Mouse (Mus musculus) gastrocnemius, adult 8-10 months (tissue): ENCODE data around the gene Vmn2r104. TPM values are rescaled to one million over a fixed set of nuclear protein-coding genes. Genes with fewer than 3 reads are reported as not detected.

Experiments used
- DNase-seq, 2 experiments: peaks; one replicate each; pipeline ENCODE4 v3.0.0; 2022; ENCODE audit warnings: low spot score in 2 of 2
- total RNA-seq, 4 experiments: library from RNA; stranded (reverse); gene quantifications; 2 replicates each; pipeline ENCODE4 v1.2.4; 2022

Gene Vmn2r104
- total RNA-seq, result not detected

- no peak for DNase-seq
Observed at GRCm38 (mm10) chr17:20048236-20048635, at the start of gene Vmn2r104. Gene Vmn2r104, minus strand, starts transcription at chr17:20048336.

GRCm38 (mm10) chr17:20074090-20074489 lies 26.0 kb upstream of the Vmn2r104 start:
- no peak for DNase-seq

DNA sequence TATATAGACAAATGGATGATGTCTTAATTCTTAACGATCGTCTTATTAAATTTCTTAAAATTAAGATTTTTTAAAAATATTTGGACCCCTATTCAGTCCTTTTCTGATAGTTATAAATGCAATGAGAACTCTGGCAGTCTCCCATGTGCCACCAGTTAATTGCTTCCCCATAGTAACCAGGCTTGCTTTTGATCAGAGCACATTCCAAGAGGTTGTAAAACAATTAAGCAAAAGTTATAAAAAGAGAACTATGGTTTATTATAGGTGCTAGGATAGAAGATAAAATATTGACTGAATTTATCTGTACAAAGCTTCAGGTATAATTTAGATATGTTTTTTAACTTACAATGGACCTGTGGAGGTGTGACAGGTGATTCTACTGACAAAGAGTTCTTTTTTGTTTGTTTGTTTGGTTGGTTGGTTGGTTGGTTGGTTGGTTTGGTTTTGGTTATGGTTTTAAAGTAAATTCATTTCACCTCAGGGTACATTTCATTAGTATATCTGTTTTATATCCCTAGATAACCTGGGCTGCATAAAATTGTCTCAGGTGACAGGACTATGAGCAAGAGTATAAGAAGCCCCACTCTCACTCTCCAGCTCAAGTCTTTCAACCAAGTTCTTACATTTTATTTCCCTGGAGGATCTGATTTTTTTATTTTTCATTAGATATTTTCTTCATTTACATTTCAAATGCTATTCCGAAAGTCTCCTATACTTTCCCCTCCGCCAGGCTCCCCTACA lies 23.7 kb upstream of the Vmn2r104 start:
- DNase-seq, result no peak

Other genes starting within 250 kb of the Vmn2r104 start
- not detected for gene Fpr-rs7, start 65.9 kb upstream of the Vmn2r104 start, total RNA-seq
- gene Fpr-rs6, start 134.8 kb upstream of the Vmn2r104 start, total RNA-seq, result not detected
- gene Vmn2r105, start 186.7 kb upstream of the Vmn2r104 start, total RNA-seq, result not detected
- gene Vmn2r106, start 237.2 kb upstream of the Vmn2r104 start, total RNA-seq, result not detected